Mouse (Mus musculus) bone marrow, adult 2 months (tissue): Measurements from ENCODE around the gene Mlh1.

Source experiments
- CTCF ChIP-seq: fragments of 200-500 bp; IDR thresholded peaks from 2 replicates; pipeline ENCODE4 v1.5.1; 2011; ENCODE audit warnings: low read length, control low read depth; ENCODE audit not compliant: control insufficient read depth, insufficient read depth
- POLR2A ChIP-seq: fragments of 200-500 bp; IDR thresholded peaks from 2 replicates; pipeline ENCODE4 v1.6.1; 2011; ENCODE audit warnings: low read depth, mild to moderate bottlenecking, control low read depth, low read length, borderline replicate concordance; ENCODE audit not compliant: control insufficient read depth

DNA sequence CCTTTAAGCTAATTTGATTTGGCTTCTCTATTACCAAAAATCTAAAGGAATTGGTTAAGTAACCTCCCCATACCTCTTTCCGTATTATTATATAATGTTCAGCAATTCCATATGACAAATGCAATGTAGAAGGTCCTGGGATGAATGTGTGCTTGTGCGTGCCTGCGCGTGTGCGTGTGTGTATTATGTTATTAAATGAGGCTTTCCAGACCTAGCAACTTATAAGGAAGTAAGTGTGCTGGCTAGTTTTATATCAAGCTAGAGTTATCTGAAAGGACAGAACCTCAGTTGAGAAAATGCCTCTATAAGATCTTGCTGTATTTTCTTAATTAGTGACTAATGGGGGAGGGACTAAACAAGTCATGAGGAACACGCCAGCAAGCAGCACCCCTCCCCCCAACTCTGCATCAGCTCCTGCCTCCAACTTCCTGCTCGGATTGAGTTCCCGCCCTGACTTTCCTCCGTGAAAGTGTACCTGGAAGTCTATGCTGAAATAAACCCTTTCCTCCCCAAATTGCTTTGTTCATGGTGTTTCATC, 17.8 kb upstream of the Mlh1 start:
- no peak for TF ChIP-seq POLR2A
- no peak for TF ChIP-seq CTCF
